Mouse (Mus musculus) heart, adult 18-20 months (tissue): ENCODE data around the gene Ptpn23. TPM values are rescaled to one million over a fixed set of nuclear protein-coding genes. Genes with fewer than 3 reads are reported as not detected.
A peak's percentile ranks its signal among the peaks of the same experiment; 100 is the strongest.
"Not testable (repeated sequence)": the region's sequence is repeated elsewhere in the genome, so short reads cannot be mapped to it uniquely, and the experiment has no call there.

Experiments used
- DNase-seq, 2 experiments: peaks; one replicate each; pipeline ENCODE4 v3.0.0; 2021 to 2022; ENCODE audit warnings: mixed read lengths in 1 of 2
- long read RNA-seq, 2 experiments: library from polyadenylated mRNA; stranded (forward); transcript quantifications; one replicate each; pipeline ENCODE4 v2.0.0; 2021
- total RNA-seq, 2 experiments: library from RNA; stranded (reverse); gene quantifications; 2 replicates each; pipeline ENCODE4 v1.2.3; 2021

The Ptpn23 gene
- 10 to 100 TPM; 13.4 to 14.6 TPM for total RNA-seq
- long read RNA-seq, experiment 1, full-length matches to known transcripts = 1 of 5 reads
- long read RNA-seq, experiment 1, partial matches to known transcripts = 3 of 5 reads
- long read RNA-seq, experiment 1, other reads (novel, unspliced or antisense) = 1 of 5 reads
- long read RNA-seq, experiment 2, partial matches to known transcripts = 1 of 1 reads
- long read RNA-seq, experiment 2, other reads (novel, unspliced or antisense) = 0 of 1 reads

DNA sequence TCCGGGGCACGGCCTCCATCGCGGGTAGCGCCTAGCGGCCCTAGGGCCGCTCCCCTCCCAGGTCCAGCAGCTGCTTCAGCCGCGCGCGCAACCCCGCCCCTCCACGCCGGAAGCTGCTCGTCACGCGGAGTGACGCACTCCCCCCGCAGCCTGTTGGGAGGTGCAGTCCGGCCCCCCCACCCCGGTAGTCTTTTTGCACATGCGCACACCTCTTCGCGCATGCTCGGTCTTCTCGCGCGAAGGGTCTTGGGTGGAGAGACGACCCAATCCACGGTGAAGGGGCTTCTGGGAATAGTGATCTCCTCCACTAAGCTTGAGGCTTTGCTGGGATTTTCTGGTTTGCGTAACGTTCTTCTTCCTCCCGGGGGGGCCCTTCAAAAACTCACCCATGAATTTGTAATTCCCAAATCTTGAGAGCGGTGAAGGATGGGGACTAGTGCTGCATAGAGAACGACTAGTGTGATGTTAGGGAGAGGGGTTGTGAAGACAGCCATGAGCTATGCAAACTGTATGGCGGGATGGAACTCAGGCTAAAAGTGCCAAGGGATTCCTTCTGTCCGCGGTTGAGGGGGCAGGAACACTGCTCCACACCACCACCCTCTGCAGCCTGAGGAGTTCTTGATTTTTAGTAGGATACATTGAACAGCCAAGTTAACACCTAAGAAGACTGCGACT is at the start of gene Ptpn23:
Ptpn23 (minus strand) TSS at position 115 of the 675 bp plus-strand sequence.
- DNase-seq = peak; percentile 95 to 97

DNA sequence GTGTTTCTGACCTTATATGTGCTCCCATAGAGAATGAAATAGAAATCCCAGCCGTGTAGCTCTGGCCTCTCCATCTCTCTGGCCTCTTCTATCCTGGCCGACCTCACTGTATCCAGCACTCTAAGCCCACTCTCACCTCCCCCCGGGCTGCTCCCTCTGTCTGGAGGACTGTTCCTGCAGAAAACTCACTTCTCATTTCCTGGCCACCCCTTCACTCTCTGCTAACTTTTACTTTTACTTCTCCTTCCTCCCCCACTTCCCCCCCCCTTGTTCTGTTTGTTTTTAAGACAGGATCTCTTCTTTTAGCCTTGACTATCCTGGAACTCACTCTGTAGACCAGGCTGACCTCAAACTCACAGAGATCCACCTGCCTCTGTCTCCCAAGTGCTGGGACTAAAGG is 44.5 kb upstream of the Ptpn23 start:
- DNase-seq = no peak

DNA sequence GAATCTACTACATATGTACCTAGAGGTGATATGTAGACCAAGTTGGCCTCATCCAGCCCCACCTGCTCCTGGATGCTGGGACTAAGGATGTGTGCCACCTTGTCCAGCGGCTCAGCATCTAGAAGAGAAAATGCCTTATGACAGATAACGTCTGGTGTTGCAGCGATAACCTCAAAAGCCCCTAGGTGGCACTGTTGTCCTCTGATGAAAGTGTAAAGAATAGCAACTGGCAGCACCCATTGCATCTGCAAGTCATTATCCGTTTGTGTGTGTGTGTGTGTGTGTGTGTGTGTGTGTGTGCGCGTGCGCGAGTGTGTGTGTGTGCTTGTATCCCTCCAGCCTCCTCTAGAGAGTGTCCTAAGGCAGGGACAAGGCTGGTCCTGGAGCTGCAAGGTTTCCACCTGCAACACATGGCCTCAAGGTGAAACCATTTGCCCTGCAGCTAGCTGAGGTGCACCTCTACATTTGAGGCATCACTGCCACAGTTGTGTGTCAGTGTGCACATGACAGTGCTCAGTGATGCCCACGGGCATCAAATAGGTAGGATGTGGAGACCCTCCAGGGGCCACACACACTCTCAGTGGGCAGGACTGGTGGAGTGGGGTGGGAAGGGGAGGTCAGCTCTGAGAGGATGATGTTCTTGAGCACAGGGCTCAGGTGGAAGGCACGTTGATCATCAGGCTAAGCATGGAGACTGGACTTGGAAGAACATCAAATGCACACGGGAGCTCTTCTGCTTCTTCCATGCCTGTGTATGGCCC is 41.0 kb upstream of the Ptpn23 start:
- peak; percentile 71 to 85 for DNase-seq

DNA sequence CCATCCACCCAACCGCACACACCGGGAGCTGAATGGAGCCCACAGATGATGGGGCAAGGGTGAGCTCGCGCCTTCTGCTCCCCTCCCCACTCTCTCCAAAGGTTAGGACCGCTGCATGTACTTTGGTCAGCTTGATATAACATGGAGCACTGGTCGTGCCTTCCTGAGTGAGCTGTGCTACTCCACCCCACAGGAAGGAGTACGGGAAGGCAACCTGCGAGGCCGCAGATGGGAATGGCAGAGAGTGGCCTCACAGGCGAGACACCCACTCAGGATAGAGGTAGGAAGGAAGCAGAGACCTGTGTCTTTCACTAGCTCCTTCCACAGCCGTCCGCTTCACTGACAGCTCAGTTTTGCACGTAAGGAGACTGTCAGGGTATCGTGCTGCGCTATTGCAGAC is 40.3 kb upstream of the Ptpn23 start:
- no peak for DNase-seq

DNA sequence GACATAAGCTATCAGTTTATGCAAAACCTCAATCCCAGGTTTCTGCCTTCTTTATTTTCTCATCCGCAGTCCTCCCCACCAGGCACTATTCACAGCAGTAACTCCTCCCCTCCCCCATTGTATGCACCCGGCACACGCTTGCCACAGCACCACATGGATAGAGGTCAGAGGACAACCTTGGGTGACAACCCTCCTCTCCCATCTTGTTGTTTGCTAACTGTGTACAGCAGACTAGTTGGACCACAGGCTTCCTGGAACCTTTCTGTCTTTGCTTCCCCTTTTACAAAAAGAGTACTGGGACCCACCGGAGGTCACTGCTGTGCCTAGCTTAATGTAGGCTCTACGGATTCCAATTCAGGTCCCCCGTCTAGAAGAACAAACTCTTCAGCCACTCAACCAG is 32.5 kb upstream of the Ptpn23 start:
- no peak for DNase-seq

DNA sequence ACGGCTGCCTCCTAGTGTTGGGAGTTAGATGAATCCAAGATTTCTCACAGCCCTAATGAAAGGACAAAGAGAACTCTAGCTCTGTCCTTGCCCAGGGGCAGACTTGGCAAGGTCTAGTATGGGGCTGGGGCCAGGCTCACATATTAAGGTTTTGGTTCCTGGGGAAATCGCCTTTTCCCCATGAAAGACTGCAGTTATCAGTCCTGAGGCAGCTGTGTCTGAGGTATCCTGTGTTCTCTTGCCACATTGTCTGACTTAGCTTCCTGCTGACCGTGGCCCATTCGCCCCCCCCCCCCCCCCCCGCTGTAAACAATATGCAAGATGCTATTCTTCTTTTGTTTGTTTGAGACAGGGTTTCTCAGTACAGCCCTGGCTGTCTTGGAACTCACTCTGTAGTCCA is 32.0 kb upstream of the Ptpn23 start:
- DNase-seq = no peak

DNA sequence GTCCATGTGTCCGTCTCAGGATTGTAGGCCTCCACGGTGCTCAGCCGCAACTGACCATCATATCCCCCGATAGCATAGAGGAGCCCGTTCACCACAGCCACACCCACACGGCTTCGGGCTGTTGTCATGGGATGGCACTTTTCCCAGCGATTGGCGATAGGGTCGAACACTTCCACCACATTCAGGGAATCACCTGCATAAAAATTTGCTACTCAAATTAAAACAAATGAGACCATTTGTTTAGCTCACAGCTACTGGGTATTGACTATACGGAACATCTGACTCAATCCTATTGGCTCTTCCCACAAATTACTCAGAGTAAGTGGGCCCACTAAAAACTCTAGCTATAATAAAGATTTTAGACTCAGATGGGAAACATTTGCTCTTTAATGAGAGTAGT is 28.0 kb upstream of the Ptpn23 start:
- no peak for DNase-seq

DNA sequence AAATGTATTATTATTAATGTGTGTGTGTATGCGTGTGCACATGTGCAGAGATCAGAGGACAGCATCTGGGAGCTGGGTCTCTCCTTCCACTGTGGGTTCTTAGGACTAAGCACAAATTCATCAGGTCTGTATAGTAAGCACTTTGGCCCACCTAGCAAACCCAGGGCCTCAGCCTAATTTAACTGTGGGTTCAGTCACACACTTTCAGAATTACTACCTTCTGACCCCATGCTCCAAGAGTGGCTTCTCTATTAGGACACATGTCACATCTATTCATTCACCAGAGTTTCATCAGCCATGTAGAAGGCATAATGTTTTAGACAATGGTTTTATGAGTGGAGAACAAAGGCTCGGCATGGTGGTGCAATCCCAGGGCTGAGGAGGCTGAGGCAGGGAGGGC is 25.0 kb upstream of the Ptpn23 start:
- no peak for DNase-seq

DNA sequence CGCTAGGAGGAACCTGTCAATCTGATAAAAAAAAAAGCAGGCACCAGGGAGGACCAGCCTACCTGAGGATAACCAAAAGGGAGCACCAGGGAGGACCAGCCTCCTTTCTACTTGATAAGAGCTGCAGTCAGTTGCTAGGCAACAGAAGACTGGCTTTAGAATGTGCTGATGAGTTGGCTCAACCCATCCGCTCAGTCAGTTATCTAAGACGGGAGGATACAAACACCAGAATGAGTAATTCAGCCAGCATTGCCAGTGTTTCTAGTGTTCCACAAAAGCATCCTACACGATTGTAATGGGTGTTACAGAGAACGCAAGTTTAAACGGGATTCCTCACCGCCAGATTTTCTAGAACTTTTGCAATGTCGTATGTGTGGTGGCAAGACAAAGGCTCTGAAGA is 23.2 kb upstream of the Ptpn23 start:
- DNase-seq = no peak

DNA sequence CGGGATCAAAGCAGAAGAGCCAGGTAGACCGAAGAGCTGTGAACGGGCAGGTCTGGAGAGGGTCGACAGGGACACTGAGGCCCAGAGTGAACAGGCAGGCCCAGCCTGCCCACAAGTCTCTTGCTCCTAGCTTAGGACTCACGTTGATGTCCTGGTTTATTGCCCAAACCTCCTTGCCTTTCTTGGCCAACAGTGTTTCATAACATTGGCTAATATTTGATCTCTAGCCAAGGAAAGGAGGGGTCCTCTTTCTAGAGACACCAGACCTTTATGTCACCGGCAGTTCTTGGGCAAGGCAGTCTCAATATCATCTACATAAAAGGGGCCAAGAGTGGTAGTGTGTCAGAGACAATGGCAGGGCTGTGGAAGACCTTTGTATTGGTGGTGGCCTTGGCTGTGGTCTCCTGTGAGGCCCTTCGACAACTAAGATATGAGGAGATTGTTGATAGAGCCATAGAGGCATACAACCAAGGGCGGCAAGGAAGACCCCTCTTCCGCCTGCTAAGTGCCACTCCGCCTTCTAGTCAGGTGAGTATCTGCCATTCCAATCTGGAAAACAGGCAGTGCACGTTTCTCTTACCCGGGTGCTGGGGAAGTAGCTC is 11.6 kb upstream of the Ptpn23 start, which contains the start of gene Ngp:
Ngp (plus strand) TSS at position 237 of the 602 bp plus-strand sequence.
- no peak for DNase-seq

DNA sequence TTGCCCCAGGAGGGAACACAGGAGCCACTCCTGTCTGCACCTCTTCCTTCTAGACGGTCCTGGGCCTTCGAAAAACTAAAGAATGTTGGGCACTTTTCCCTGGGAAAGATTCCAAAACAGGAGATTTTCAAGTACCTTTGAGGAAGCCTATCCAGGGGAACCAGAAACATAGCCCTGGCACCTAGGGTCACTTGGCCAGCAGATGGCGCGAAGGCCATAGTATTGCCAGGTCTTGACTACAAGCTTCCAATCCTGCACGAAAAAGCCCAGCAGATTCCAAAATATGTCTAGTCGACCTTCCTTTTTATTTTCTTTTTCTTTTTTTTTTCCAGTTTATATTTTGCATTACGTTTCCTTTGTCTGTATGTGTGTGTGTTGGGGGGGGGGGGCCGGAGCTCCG is 5.8 kb upstream of the Ptpn23 start:
- DNase-seq = peak; percentile 28 to 51

DNA sequence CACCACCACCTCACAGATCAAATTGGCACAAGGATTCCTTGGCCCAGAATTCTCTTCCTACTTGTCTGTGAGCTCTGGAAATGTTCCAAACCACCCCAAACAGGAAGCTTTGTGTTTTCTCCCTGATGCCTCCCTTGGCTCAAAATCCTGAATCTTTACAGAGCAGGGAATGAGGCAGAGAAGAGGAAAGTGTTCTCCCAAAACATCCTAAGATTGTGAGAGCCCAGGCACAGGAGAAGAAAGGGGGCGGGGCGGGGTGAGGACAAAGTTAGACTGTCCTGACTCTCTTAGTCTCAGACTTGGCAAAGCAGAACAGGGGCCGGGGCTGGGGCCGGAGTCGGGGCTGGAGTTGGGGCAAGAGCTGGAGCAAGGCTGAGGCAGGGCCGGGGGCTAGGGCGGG is 4.9 kb upstream of the Ptpn23 start:
- peak in 1 of 2 experiments; percentile 22 for DNase-seq

DNA sequence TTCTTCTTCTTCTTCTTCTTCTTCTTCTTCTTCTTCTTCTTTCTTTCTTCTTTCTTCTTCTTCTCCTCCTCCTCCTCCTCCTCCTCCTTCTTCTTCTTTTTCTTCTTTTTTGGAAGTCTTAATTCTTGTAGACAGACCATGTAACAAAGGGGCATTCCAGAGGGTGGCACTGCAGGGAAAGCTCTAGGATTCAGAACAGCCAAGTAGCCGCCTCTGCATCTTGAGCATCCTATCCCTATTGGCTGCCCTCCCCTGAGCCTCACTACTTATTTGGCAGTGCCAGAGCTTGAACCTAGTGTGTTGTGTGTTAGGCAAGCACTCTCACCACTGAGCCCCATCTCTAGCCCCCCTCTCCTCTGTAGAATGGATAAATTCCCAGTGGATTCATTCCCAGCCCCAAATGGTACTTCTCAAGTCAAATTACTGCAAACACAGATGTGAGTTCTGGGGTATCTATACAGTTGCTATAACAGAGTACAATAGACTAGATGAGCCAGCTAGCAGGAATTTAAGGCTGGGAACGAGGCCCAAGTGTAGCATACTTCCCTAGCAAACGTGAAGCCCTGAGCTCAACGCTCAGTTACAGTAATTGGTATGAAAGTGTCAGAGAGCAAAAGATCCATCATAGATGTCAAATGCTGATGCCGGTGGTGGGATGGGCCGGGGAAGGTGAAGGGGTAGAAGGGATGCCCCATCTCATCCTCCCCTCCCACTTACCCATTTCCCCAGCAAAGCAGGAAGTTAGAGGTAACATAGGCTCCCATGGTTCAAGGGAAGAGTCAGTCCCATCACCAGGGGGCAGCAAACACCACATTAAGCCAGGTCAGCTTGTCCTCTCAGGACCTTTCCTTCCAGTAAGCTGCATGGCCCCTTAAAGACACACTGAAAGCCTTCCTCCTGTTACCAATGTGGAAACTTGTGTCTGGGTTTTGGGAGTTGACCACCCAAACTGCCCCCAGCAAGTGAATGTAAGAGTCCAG is 3.2 kb upstream of the Ptpn23 start:
- peak; percentile 84 to 93 for DNase-seq

DNA sequence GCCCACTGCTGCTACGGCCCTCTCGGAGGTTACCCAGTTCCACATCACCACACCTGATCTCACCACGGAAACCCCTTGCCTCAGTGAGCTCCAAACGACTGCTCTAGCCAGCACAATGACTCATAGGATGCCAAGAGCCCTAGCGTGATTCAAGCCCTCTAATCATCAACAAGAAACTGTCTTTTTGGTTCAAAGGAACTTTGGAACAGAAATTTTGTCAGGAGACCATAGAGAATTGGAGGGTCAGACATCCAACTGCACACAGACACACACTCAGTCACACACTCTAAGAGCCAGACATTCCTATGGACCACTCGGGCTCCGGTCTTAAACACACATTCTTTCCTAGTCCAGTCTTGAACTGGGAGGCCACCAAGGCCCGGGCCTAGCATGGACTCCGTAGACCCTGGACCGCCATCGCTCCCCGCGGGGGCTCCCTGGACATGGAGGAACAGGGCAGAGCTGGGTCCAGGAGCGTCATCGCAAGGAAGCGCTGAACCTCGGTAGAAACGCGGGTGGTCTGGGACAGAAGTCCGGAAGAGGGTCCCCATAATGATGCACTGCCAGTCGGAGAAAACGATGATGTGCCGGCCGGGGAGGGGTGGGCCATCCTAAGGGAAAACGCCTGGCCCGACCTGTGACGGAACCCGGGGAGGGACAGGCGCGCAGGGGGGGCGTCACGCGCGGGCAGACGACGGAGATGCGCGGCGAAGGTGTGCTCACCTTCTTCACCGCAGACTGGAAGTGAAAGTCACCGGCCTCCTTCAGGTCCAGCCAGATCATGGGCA is 508 bp downstream of the Ptpn23 start:
- no peak for DNase-seq

DNA sequence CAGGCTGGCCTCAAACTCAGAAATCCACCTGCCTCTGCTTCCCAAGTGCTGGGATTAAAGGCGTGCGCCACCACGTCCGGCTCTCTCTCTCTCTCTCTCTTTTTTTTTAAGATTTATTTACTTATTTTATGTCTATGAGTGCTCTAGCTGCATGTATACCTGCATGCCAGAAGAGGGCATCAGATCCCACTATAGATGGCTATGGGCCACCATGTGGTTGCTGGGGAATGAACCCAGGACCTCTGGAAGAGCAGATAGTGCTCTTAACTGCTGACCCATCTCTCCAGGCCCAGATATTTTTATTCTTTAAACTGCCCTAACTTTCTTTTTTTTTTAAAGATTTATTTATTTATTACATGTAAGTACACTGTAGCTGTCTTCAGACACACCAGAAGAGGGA is 4.8 kb downstream of the Ptpn23 start:
- DNase-seq = not testable (repeated sequence)

DNA sequence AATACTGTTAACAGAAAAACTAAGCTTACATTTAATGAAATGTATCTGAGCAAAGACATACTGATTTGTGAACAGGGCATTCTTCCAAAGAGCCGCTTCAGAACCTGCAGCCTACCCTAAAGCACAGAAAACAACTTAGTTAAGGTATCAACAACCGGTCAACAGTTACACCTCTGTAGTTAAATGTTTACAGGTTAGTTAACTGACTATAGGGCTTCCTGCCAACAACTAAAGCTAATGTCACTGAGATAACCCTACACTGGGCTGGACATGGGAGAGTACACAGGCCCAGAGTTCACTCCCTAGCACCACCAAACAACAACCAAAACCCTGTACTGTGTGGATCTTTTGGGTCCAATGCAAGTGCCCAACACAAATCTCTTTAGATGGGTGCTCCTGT is 5.3 kb downstream of the Ptpn23 start:
- no peak for DNase-seq

DNA sequence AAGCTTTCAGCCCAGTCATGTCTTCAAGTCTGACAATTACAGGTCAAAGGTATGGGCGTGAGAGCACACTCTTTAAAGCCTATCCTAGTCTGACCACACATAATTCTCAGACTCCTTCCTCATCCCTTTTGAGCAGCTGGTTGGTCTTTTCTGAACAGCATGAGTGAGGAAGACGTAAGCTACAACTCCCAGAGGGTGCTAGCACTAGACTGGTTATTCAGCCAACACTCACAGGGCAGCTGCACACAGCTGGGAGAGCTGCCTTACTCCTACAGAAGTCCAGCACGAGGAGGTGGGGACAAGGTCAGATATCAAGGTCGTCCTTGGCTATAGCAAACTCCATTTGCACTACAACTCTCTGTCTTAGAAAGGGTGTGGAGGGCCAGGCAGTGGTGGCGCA is 7.4 kb downstream of the Ptpn23 start:
- peak; percentile 73 to 81 for DNase-seq

DNA sequence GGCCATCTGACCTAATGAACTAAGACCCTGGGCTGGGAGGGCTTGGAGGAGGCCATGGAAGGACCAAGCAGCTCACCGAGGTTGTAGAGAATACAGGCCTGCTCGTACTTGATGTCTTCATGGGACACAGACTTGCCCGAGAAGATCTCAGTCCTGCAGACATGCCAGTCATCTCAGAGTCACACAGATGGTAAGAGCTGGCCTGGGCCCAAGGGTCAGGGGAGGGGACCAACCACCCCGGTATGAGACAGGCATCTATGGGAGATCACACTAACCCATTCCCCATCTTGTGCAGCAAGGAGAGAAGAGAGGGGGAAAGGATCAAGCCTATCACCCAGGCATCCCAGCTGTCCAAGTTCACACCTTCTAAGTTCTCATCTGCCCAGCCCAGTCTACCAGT is 14.7 kb downstream of the Ptpn23 start:
- DNase-seq = no peak

DNA sequence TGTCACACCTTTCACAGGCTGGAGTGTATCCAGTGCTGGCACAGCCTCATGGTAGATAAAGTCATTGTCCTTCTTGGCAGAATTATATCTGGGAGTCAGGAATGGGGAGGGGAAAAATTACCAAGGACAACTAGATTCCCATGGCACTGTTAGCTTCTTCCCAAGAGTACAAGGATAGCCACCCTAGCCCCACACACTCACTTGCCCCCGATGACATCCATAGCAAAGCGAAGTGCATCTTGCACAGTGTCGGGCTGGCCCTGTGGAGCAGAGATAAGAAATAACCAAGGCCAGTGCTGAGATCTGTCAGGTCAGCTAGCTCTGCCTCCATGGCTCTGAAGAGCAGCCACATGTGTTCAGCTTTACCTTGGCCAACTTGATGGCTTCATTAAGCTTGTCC is 17.2 kb downstream of the Ptpn23 start:
- DNase-seq = no peak

DNA sequence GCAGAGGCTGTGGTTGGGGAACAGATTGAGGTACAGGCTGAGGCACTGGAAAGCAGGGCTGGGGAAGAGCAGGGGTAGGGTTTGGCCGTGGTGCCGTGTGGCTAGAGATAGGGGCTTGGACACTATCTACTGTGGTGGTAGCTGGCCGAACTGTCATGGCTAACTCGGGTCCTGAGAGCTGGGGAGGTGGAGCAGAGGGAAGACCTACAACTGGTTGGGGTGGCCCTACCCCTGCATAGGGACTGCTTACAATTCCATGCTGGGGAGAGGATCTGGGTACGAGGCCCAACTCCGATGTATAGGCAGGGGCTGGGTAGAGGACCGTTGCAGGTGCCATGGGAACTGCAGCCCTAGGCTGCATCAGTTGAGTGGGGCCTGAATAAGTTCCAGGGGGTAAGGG is 20.0 kb downstream of the Ptpn23 start:
- DNase-seq = no peak
